Mouse (Mus musculus) kidney, adult 2 months (tissue): Measurements from ENCODE around the gene Atxn3.

ENCODE experiments used
- CTCF ChIP-seq: fragments of 200-500 bp; conservative IDR thresholded peaks from 2 replicates; pipeline ENCODE4 v1.5.1; 2011; ENCODE audit warnings: low read depth, mild to moderate bottlenecking, control low read depth, low read length, moderate library complexity, mixed read lengths; ENCODE audit not compliant: insufficient read depth, insufficient read length
- POLR2A ChIP-seq: fragments of 200-500 bp; IDR thresholded peaks from one replicate; pipeline ENCODE4 v1.6.1; 2011; ENCODE audit warnings: low read depth, low read length, control low read depth

- TF ChIP-seq CTCF: no peak
- no peak for TF ChIP-seq POLR2A
These were observed 16.5 kb upstream of the Atxn3 start for GRCm38 (mm10) chr12:101974571-101974970.
